ENCODE assay signal across 23 mouse cellular contexts in genomic region chr17:80820888-80821287, GRCm38 (mm10).
"Had no signal": no experiment of that assay in that cellular context is flagged by ENCODE, and none has a peak within 500 bp of the region (broad histone marks: within the 10 kb centered on the region; RNA-seq: fewer than 3 reads in every experiment).

No protein-coding gene starts in this region.

- H3K27ac ChIP-seq: intestine, embryonic 15.5 days; left cerebral cortex, adult 2 months; limb, embryonic 13.5 days; liver, embryonic 12.5 days; liver, embryonic 15.5 days; macrophage; midbrain, embryonic 12.5 days; midbrain, embryonic 15.5 days; neural tube, embryonic 12.5 days; neural tube, embryonic 15.5 days; stomach, embryonic 15.5 days had no signal

- H3K27me3 ChIP-seq: intestine, embryonic 15.5 days; limb, embryonic 13.5 days; liver, embryonic 12.5 days; liver, embryonic 15.5 days; midbrain, embryonic 12.5 days; midbrain, embryonic 15.5 days; neural tube, embryonic 12.5 days; neural tube, embryonic 15.5 days; stomach, embryonic 15.5 days had no signal

- H3K4me2 ChIP-seq: intestine, embryonic 15.5 days; limb, embryonic 13.5 days; liver, embryonic 12.5 days; liver, embryonic 15.5 days; midbrain, embryonic 12.5 days; midbrain, embryonic 15.5 days; neural tube, embryonic 12.5 days; neural tube, embryonic 15.5 days; stomach, embryonic 15.5 days had no signal

- ATAC-seq: intestine, embryonic 15.5 days; liver, embryonic 12.5 days; lung, postnatal 0 days; midbrain, embryonic 15.5 days had no signal

- DNase-seq: kidney, adult 18-20 months; kidney, postnatal 14 days; kidney, postnatal 4 days; layer of hippocampus, adult 9-11 months; layer of hippocampus, postnatal 36 days; liver; lung, adult 2 months; retina, postnatal 1 day; right cerebral cortex, postnatal 25 days; spleen, adult 18-20 months; thymus, postnatal 25 days had no signal

- H3K4me3 ChIP-seq: intestine, embryonic 15.5 days; left cerebral cortex, adult 2 months; limb, embryonic 13.5 days; liver, embryonic 12.5 days; liver, embryonic 15.5 days; midbrain, embryonic 12.5 days; midbrain, embryonic 15.5 days; neural tube, embryonic 12.5 days; neural tube, embryonic 15.5 days; stomach, embryonic 15.5 days had no signal

- H3K4me1 ChIP-seq: midbrain, embryonic 12.5 days had no signal

- H3K9ac ChIP-seq: intestine, embryonic 15.5 days; limb, embryonic 13.5 days; liver, embryonic 12.5 days; liver, embryonic 15.5 days; midbrain, embryonic 12.5 days; midbrain, embryonic 15.5 days; neural tube, embryonic 12.5 days; neural tube, embryonic 15.5 days; stomach, embryonic 15.5 days had no signal

- H3K36me3 ChIP-seq: intestine, embryonic 15.5 days; limb, embryonic 13.5 days; liver, embryonic 12.5 days; liver, embryonic 15.5 days; midbrain, embryonic 12.5 days; midbrain, embryonic 15.5 days; neural tube, embryonic 12.5 days; neural tube, embryonic 15.5 days; stomach, embryonic 15.5 days had no signal

- H3K9me3 ChIP-seq: intestine, embryonic 15.5 days; limb, embryonic 13.5 days; liver, embryonic 12.5 days; liver, embryonic 15.5 days; midbrain, embryonic 15.5 days; neural tube, embryonic 12.5 days; neural tube, embryonic 15.5 days; stomach, embryonic 15.5 days had no signal
